Mouse (Mus musculus): ENCODE data around the gene Hydin. TPM values are rescaled to one million over a fixed set of nuclear protein-coding genes. Genes with fewer than 3 reads are reported as not detected.

The Hydin gene
- polyA plus RNA-seq, 1 experiment from 2014 or later: 0.01 TPM

DNA sequence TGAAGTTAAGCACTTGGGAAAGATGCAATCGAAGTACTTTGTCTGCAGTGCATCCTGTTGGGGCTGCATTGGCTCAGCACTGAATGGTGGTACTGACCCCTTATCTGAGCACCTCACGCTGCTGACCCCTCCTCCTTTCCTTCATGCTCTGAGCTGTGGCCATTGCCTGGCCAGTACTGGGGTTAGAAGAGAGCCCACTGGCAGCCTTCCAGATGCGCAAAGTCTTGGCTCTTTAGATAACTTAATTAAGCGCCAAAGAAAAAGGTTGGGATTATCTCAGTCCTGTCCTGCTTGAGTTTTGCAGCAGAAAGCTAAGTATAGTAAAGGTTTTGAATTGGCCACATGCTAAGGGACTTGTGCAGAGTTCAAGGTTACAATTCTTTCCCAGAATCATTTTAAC, 377.6 kb downstream of the Hydin start:
- ATAC-seq (replicated peaks; ENCODE audit: low FRiP score, low TSS enrichment, low read depth) (no peak), DNase-seq (ENCODE audit: low spot score) (no peak)
- Histone ChIP-seq H3K27me3 (replicated peaks; ENCODE audit: control insufficient read depth, insufficient read depth, low read length) (no peaks in the 10 kb centered on the region), H3K9ac (ENCODE audit: low read length) (no peak overlapping the region), H3K4me1 (replicated peaks; ENCODE audit: control insufficient read depth, insufficient read depth, low read length) (no peaks in the 10 kb centered on the region), H3K4me3 (ENCODE audit: low read depth, low read length) (no peak overlapping the region), H3K4me2 (ENCODE audit: low read length) (no peak overlapping the region), H3K27ac (ENCODE audit: low read depth) (no peak overlapping the region), H3K9me3 (ENCODE audit: control insufficient read depth, low read length) (no peaks in the 10 kb centered on the region), H3K36me3 (ENCODE audit: control insufficient read depth, insufficient read depth, low read length) (peaks cover 34% of the 10 kb centered on the region)
- WGBS: 83% methylated on average over 4 of the region's 4 CpGs

GRCm38 (mm10) chr8:110644901-110645300, 378.1 kb downstream of the Hydin start:
- Histone ChIP-seq H3K4me2 (ENCODE audit: low read length) (no peak overlapping the region), H3K9me3 (ENCODE audit: control insufficient read depth, low read length) (no peaks in the 10 kb centered on the region), H3K27me3 (replicated peaks; ENCODE audit: control insufficient read depth, insufficient read depth, low read length) (no peaks in the 10 kb centered on the region), H3K36me3 (ENCODE audit: control insufficient read depth, insufficient read depth, low read length) (peaks cover 38% of the 10 kb centered on the region), H3K4me3 (ENCODE audit: low read depth, low read length) (no peak overlapping the region), H3K27ac (ENCODE audit: low read depth) (no peak overlapping the region), H3K9ac (ENCODE audit: low read length) (no peak overlapping the region), H3K4me1 (replicated peaks; ENCODE audit: control insufficient read depth, insufficient read depth, low read length) (no peaks in the 10 kb centered on the region)
- DNase-seq (ENCODE audit: low spot score): no peak
- ATAC-seq (replicated peaks; ENCODE audit: low FRiP score, low TSS enrichment, low read depth): no peak
- WGBS: 87% methylated on average over 2 of the region's 2 CpGs

DNA sequence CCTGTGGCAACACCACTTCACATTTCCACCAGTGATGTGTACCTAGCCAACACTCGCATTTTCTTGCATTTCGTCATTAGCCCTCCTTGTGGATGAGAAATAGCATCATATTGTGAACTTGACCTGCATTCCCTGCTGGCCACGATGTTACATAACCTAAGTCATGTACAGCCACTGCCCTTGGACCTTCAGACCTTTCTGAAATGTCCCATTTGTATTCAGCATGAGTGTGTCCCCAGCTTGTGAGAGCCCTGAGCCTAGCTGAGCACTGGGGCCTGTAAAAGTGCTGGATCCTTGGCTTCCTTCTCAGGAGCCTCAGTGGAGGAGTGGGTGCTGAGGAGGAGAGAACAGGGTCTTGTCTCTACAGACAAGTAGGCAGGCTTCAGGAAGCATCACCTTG, 378.6 kb downstream of the Hydin start:
- Histone ChIP-seq H3K36me3 (ENCODE audit: control insufficient read depth, insufficient read depth, low read length) (peaks cover 38% of the 10 kb centered on the region), H3K27me3 (replicated peaks; ENCODE audit: control insufficient read depth, insufficient read depth, low read length) (no peaks in the 10 kb centered on the region), H3K27ac (ENCODE audit: low read depth) (no peak overlapping the region), H3K4me3 (ENCODE audit: low read depth, low read length) (no peak overlapping the region), H3K4me1 (replicated peaks; ENCODE audit: control insufficient read depth, insufficient read depth, low read length) (no peaks in the 10 kb centered on the region), H3K9ac (ENCODE audit: low read length) (no peak overlapping the region), H3K4me2 (ENCODE audit: low read length) (no peak overlapping the region), H3K9me3 (ENCODE audit: control insufficient read depth, low read length) (no peaks in the 10 kb centered on the region)
- ATAC-seq (replicated peaks; ENCODE audit: low FRiP score, low TSS enrichment, low read depth) (no peak), DNase-seq (ENCODE audit: low spot score) (no peak)
- 93% methylated on average over 3 of the region's 3 CpGs for WGBS

- DNase-seq (ENCODE audit: low spot score) (peak; percentile 81), ATAC-seq (replicated peaks; ENCODE audit: low FRiP score, low TSS enrichment, low read depth) (no peak; the same call in 1 of the 2 replicates)
- Histone ChIP-seq H3K4me1 (replicated peaks; ENCODE audit: control insufficient read depth, insufficient read depth, low read length) (no peaks in the 10 kb centered on the region), H3K4me3 (ENCODE audit: low read depth, low read length) (no peak overlapping the region), H3K27me3 (replicated peaks; ENCODE audit: control insufficient read depth, insufficient read depth, low read length) (no peaks in the 10 kb centered on the region), H3K9me3 (ENCODE audit: control insufficient read depth, low read length) (no peaks in the 10 kb centered on the region), H3K36me3 (ENCODE audit: control insufficient read depth, insufficient read depth, low read length) (peaks cover 33% of the 10 kb centered on the region), H3K27ac (ENCODE audit: low read depth) (no peak overlapping the region), H3K4me2 (ENCODE audit: low read length) (no peak overlapping the region), H3K9ac (ENCODE audit: low read length) (no peak overlapping the region)
- WGBS: 41% methylated on average over 6 of the region's 6 CpGs
Measured at GRCm38 (mm10) chr8:110646064-110646463, 379.3 kb downstream of the Hydin start.

DNA sequence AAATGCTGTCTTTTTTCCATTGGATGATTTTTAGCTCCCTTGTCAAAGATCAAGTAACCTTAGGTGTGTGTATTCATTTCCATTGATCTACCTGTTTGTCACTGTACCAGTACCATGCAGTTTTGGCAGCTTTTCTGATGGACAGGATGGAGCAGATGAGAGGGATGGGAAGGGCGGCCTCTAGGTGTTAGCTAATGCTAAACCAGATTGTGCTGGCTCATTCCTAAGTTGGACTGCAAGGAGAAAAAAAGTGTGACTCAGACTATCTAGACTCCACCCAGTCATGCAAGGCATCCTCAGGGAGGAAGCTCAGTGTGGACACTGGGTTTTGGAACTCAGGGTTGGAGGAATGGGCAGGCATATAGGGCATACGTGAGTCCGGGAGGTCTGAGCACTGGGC, 381.8 kb downstream of the Hydin start:
- Histone ChIP-seq H3K27me3 (replicated peaks; ENCODE audit: control insufficient read depth, insufficient read depth, low read length) (no peaks in the 10 kb centered on the region), H3K27ac (ENCODE audit: low read depth) (no peak overlapping the region), H3K4me3 (ENCODE audit: low read depth, low read length) (no peak overlapping the region), H3K9ac (ENCODE audit: low read length) (no peak overlapping the region), H3K4me1 (replicated peaks; ENCODE audit: control insufficient read depth, insufficient read depth, low read length) (no peaks in the 10 kb centered on the region), H3K36me3 (ENCODE audit: control insufficient read depth, insufficient read depth, low read length) (peaks cover 18% of the 10 kb centered on the region), H3K4me2 (ENCODE audit: low read length) (no peak overlapping the region), H3K9me3 (ENCODE audit: control insufficient read depth, low read length) (no peaks in the 10 kb centered on the region)
- DNase-seq (ENCODE audit: low spot score) (no peak), ATAC-seq (replicated peaks; ENCODE audit: low FRiP score, low TSS enrichment, low read depth) (no peak)
- 87% methylated on average over 3 of the region's 3 CpGs for WGBS

DNA sequence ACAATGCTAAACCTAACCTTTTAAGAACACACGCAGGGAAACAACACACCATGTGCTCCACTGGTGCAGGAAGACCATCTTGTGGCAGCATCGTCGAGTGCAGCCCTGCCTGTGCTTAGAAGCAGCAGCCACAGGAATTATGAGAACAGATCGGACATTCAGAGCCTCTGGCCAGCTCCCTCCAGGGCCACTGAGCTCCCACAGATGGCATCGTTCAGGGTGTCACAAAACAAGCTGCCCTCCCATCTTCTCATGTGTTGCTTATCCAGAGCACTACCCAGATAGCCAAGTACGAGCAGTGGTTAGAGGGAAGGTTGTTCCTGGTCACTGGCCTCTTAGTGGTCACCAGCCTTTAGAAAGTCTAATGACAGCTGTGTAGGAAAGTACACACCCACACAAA, 382.5 kb downstream of the Hydin start:
- H3K9me3 ChIP-seq (ENCODE audit: control insufficient read depth, low read length): no peaks in the 10 kb centered on the region

DNA sequence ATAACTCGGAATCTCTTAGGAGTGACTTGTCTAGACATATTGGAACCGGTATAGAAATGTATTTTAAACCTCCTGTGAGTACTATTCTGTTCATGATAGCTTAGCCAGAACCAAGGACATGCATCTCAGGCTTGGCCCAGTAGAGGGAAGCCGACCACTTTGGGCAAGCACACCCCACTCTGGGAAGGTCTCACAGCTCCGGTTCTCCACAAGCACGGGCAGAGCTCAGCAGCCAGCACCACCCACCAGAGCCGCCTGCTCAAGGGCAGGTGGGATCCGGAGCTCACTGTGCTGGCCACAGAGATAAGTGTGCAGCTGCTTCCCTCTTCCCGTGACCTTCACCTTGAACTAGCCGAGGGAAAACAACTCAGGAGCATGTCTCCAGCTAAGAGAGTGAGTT, 384.1 kb downstream of the Hydin start:
- 88% methylated on average over 9 of the region's 9 CpGs for WGBS
- ATAC-seq (replicated peaks; ENCODE audit: low FRiP score, low TSS enrichment, low read depth): no peak
- no peak overlapping the region for H3K9ac ChIP-seq (ENCODE audit: low read length)
- H3K36me3 ChIP-seq (ENCODE audit: control insufficient read depth, insufficient read depth, low read length): peaks cover 25% of the 10 kb centered on the region
- H3K27ac ChIP-seq (ENCODE audit: low read depth): no peak overlapping the region
- no peak for DNase-seq (ENCODE audit: low spot score)
- no peak overlapping the region for H3K4me2 ChIP-seq (ENCODE audit: low read length)
- no peak overlapping the region for H3K4me3 ChIP-seq (ENCODE audit: low read depth, low read length)
- no peaks in the 10 kb centered on the region for H3K27me3 ChIP-seq (replicated peaks; ENCODE audit: control insufficient read depth, insufficient read depth, low read length)
- no peaks in the 10 kb centered on the region for H3K9me3 ChIP-seq (ENCODE audit: control insufficient read depth, low read length)
- no peaks in the 10 kb centered on the region for H3K4me1 ChIP-seq (replicated peaks; ENCODE audit: control insufficient read depth, insufficient read depth, low read length)

More for the DNA sequence above, 382.5 kb downstream of the Hydin start:
- Histone ChIP-seq H3K9ac (ENCODE audit: low read length) (no peak overlapping the region), H3K27ac (ENCODE audit: low read depth) (no peak overlapping the region), H3K4me2 (ENCODE audit: low read length) (no peak overlapping the region), H3K4me3 (ENCODE audit: low read depth, low read length) (no peak overlapping the region), H3K27me3 (replicated peaks; ENCODE audit: control insufficient read depth, insufficient read depth, low read length) (no peaks in the 10 kb centered on the region), H3K4me1 (replicated peaks; ENCODE audit: control insufficient read depth, insufficient read depth, low read length) (no peaks in the 10 kb centered on the region), H3K36me3 (ENCODE audit: control insufficient read depth, insufficient read depth, low read length) (peaks cover 25% of the 10 kb centered on the region)
- DNase-seq (ENCODE audit: low spot score) (no peak), ATAC-seq (replicated peaks; ENCODE audit: low FRiP score, low TSS enrichment, low read depth) (no peak)
- WGBS: 87% methylated on average over 6 of the region's 6 CpGs

GRCm38 (mm10) chr8:110651847-110652246, 385.1 kb downstream of the Hydin start:
- DNase-seq (ENCODE audit: low spot score) (no peak), ATAC-seq (replicated peaks; ENCODE audit: low FRiP score, low TSS enrichment, low read depth) (no peak)
- Histone ChIP-seq H3K4me1 (replicated peaks; ENCODE audit: control insufficient read depth, insufficient read depth, low read length) (no peaks in the 10 kb centered on the region), H3K9me3 (ENCODE audit: control insufficient read depth, low read length) (no peaks in the 10 kb centered on the region), H3K4me2 (ENCODE audit: low read length) (no peak overlapping the region), H3K27me3 (replicated peaks; ENCODE audit: control insufficient read depth, insufficient read depth, low read length) (no peaks in the 10 kb centered on the region), H3K4me3 (ENCODE audit: low read depth, low read length) (no peak overlapping the region), H3K27ac (ENCODE audit: low read depth) (no peak overlapping the region), H3K9ac (ENCODE audit: low read length) (no peak overlapping the region), H3K36me3 (ENCODE audit: control insufficient read depth, insufficient read depth, low read length) (peaks cover 20% of the 10 kb centered on the region)
- WGBS: 77% methylated on average over 4 of the region's 4 CpGs

DNA sequence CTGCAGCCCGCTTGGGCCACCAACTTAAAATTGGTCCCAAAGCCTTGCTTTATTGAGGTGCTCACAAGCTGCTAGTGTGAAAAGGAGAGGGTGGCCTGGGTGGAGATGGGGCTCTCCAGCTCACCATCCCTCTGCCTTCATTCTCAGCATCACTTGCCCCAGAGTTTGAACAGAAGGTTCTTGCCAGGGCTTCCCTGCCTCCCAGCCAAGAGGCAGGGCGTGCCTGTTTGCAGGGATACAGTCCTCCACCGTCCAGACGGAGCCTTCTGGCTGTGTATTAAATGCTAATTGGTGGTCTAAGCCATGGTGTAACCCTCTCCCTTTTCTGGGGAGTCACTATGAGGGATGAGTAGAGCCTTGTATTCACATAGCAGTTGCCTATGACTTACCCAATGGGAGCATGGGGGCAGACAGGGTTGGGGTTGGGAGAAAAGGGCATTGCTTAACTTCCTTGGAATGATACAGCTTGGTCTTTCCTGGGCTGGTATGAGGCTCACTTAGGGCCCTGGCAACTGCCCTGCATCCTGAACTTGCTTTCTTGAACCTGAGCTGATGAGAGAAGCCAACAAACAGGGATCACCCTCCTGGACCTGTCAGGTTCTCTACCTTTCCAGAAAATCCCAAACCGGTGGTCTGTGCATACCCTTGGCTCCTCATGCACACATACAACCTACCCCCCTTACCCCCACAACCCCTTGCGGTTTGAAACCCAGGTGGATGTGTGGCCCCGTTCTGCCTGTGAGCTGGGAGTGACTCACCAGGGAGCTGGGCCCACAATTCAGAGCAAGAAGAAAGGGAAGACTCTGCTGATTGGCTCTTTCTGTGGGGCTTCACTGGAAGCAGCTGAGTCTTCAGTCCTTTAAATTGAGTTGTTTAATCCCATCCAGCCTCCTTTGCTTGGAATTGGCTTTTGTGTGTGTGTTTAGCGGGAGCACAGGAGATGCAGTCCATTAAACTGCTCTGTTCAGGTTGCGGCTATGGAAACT, 387.6 kb downstream of the Hydin start:
- ATAC-seq (replicated peaks; ENCODE audit: low FRiP score, low TSS enrichment, low read depth) (no peak), DNase-seq (ENCODE audit: low spot score) (no peak)
- H3K9ac ChIP-seq (ENCODE audit: low read length): no peak overlapping the region
- peaks cover 20% of the 10 kb centered on the region for H3K36me3 ChIP-seq (ENCODE audit: control insufficient read depth, insufficient read depth, low read length)
- H3K27me3 ChIP-seq (replicated peaks; ENCODE audit: control insufficient read depth, insufficient read depth, low read length): no peaks in the 10 kb centered on the region
- no peak overlapping the region for H3K4me2 ChIP-seq (ENCODE audit: low read length)
- H3K9me3 ChIP-seq (ENCODE audit: control insufficient read depth, low read length): no peaks in the 10 kb centered on the region
- H3K4me3 ChIP-seq (ENCODE audit: low read depth, low read length): no peak overlapping the region
- 89% methylated on average over 9 of the region's 9 CpGs for WGBS
- H3K27ac ChIP-seq (ENCODE audit: low read depth): no peak overlapping the region
- no peaks in the 10 kb centered on the region for H3K4me1 ChIP-seq (replicated peaks; ENCODE audit: control insufficient read depth, insufficient read depth, low read length)
